Mouse (Mus musculus) midbrain, embryonic 13.5 days (tissue): Measurements from ENCODE around the gene Asf1b. TPM values are rescaled to one million over a fixed set of nuclear protein-coding genes. Genes with fewer than 3 reads are reported as not detected.
A peak's percentile ranks its signal among the peaks of the same experiment; 100 is the strongest.
"Not testable (repeated sequence)": the region's sequence is repeated elsewhere in the genome, so short reads cannot be mapped to it uniquely, and the experiment has no call there.

Source experiments
- ATAC-seq: fragments of 200-750 bp; cut with Nextera tagmentation; 2 replicates; pipeline ENCODE4 v1.8.0; 2017; ENCODE audit warnings: mild to moderate bottlenecking, moderate TSS enrichment, moderate library complexity
- H3K27ac ChIP-seq: fragments of 300-500 bp; sonication (generic); 2 replicates; pipeline ENCODE4 v1.5.1; 2015; ENCODE audit warnings: inconsistent platforms, mild to moderate bottlenecking, moderate library complexity
- H3K27me3 ChIP-seq: fragments of 300-500 bp; sonication (generic); 2 replicates; pipeline ENCODE4 v1.6.1; 2015; ENCODE audit warnings: mild to moderate bottlenecking, inconsistent platforms
- H3K36me3 ChIP-seq: fragments of 300-500 bp; sonication (generic); 2 replicates; pipeline ENCODE4 v1.6.1; 2015; ENCODE audit warnings: mild to moderate bottlenecking, inconsistent platforms
- H3K4me1 ChIP-seq: fragments of 300-500 bp; sonication (generic); replicated peaks from 2 replicates; pipeline ENCODE4 v1.6.1; 2015; ENCODE audit warnings: inconsistent platforms
- H3K4me2 ChIP-seq: fragments of 300-500 bp; sonication (generic); replicated peaks from 2 replicates; pipeline ENCODE4 v1.6.1; 2015; ENCODE audit warnings: moderate library complexity, mild to moderate bottlenecking, inconsistent platforms
- H3K4me3 ChIP-seq: fragments of 300-500 bp; sonication (generic); replicated peaks from 2 replicates; pipeline ENCODE4 v1.5.1; 2015; ENCODE audit warnings: mild to moderate bottlenecking, inconsistent platforms
- H3K9ac ChIP-seq: fragments of 300-500 bp; sonication (generic); replicated peaks from 2 replicates; pipeline ENCODE4 v1.6.1; 2015; ENCODE audit warnings: mild to moderate bottlenecking, inconsistent platforms
- H3K9me3 ChIP-seq: fragments of 300-500 bp; sonication (generic); 2 replicates; pipeline ENCODE4 v1.6.1; 2016; ENCODE audit warnings: mild to moderate bottlenecking, inconsistent platforms
- WGBS: fragments of 180-500 bp; shearing (Covaris S2); methylation state at CpG from one replicate; pipeline ENCODE4 v1.1.7; 2015; 5-methylcytosine and 5-hydroxymethylcytosine counted together
- polyA plus RNA-seq: library from polyadenylated mRNA; unstranded; fragments of >200 nt; fragmentation: Nextera tagmentation; extraction: Ambion mirVana; gene quantifications from 2 replicates; pipeline ENCODE4 v1.2.1, GENCODE M21; 2015

Asf1b gene
- polyA plus RNA-seq, 1 experiment from 2014 or later, result 25.0 TPM

- WGBS, result 84% methylated on average over 8 of the region's 8 CpGs
- H3K9me3 ChIP-seq, result no peaks in the 10 kb centered on the region
- ATAC-seq, result no peak
- no peak overlapping the region for H3K27ac ChIP-seq
- no peak overlapping the region for H3K4me2 ChIP-seq
- H3K27me3 ChIP-seq, result no peaks in the 10 kb centered on the region
- peaks cover 27% of the 10 kb centered on the region for H3K4me1 ChIP-seq
- no peak overlapping the region for H3K9ac ChIP-seq
- H3K4me3 ChIP-seq, result no peak overlapping the region
- H3K36me3 ChIP-seq, result peaks cover 60% of the 10 kb centered on the region
Measured at GRCm38 (mm10) chr8:83980845-83981244, 25.5 kb downstream of the Asf1b start.

GRCm38 (mm10) chr8:83981533-83981932 is 26.2 kb downstream of the Asf1b start:
- Histone ChIP-seq H3K9me3 (no peaks in the 10 kb centered on the region), H3K4me2 (no peak overlapping the region), H3K4me3 (no peak overlapping the region), H3K9ac (no peak overlapping the region; the same call in 1 of the 2 replicates), H3K27ac (no peak overlapping the region), H3K4me1 (peaks cover 23% of the 10 kb centered on the region), H3K36me3 (peaks cover 67% of the 10 kb centered on the region), H3K27me3 (no peaks in the 10 kb centered on the region)
- no peak for ATAC-seq
- WGBS, result 98% methylated on average over 7 of the region's 7 CpGs

GRCm38 (mm10) chr8:83982449-83982848 is 27.1 kb downstream of the Asf1b start:
- Histone ChIP-seq H3K9ac (no peak overlapping the region), H3K4me2 (no peak overlapping the region), H3K36me3 (peaks cover 76% of the 10 kb centered on the region), H3K9me3 (no peaks in the 10 kb centered on the region), H3K27me3 (no peaks in the 10 kb centered on the region), H3K4me3 (no peak overlapping the region), H3K27ac (no peak overlapping the region), H3K4me1 (peaks cover 15% of the 10 kb centered on the region)
- no peak for ATAC-seq
- whole genome bisulfite sequencing, result 91% methylated on average over 4 of the region's 4 CpGs

- H3K36me3 ChIP-seq, result peaks cover 84% of the 10 kb centered on the region
- not testable (repeated sequence) for H3K4me3 ChIP-seq, H3K27ac ChIP-seq, H3K4me1 ChIP-seq, ATAC-seq, H3K9me3 ChIP-seq, H3K27me3 ChIP-seq, H3K4me2 ChIP-seq, H3K9ac ChIP-seq
- 97% methylated on average over 2 of the region's 2 CpGs for WGBS
Measured at GRCm38 (mm10) chr8:83983222-83983621, 27.9 kb downstream of the Asf1b start.

- H3K36me3 ChIP-seq, result peaks cover 91% of the 10 kb centered on the region
- no peaks in the 10 kb centered on the region for H3K9me3 ChIP-seq
- H3K9ac ChIP-seq, result no peak overlapping the region
- 93% methylated on average over 7 of the region's 7 CpGs for WGBS
- H3K27ac ChIP-seq, result no peak overlapping the region
- no peak overlapping the region for H3K4me2 ChIP-seq
- H3K4me1 ChIP-seq, result no peaks in the 10 kb centered on the region
- ATAC-seq, result no peak
- no peaks in the 10 kb centered on the region for H3K27me3 ChIP-seq
- H3K4me3 ChIP-seq, result no peak overlapping the region
Measured at GRCm38 (mm10) chr8:83989243-83989642, 33.9 kb downstream of the Asf1b start.

GRCm38 (mm10) chr8:83990170-83990569 is 34.9 kb downstream of the Asf1b start:
- H3K4me1 ChIP-seq, result no peaks in the 10 kb centered on the region
- whole genome bisulfite sequencing, result 97% methylated on average over 14 of the region's 14 CpGs
- no peak overlapping the region for H3K9ac ChIP-seq
- no peak overlapping the region for H3K4me2 ChIP-seq
- H3K9me3 ChIP-seq, result no peaks in the 10 kb centered on the region
- no peak overlapping the region for H3K27ac ChIP-seq
- no peaks in the 10 kb centered on the region for H3K27me3 ChIP-seq
- H3K36me3 ChIP-seq, result peaks cover 89% of the 10 kb centered on the region
- H3K4me3 ChIP-seq, result no peak overlapping the region
- ATAC-seq, result no peak

- H3K9ac ChIP-seq, result no peak overlapping the region
- no peaks in the 10 kb centered on the region for H3K27me3 ChIP-seq
- no peak overlapping the region for H3K4me2 ChIP-seq
- 88% methylated on average over 2 of the region's 2 CpGs for WGBS
- peaks cover 67% of the 10 kb centered on the region for H3K36me3 ChIP-seq
- no peak overlapping the region for H3K27ac ChIP-seq
- no peaks in the 10 kb centered on the region for H3K9me3 ChIP-seq
- peaks cover 9% of the 10 kb centered on the region for H3K4me1 ChIP-seq
- ATAC-seq, result no peak
- no peak overlapping the region for H3K4me3 ChIP-seq
Measured at GRCm38 (mm10) chr8:83992488-83992887, 37.2 kb downstream of the Asf1b start.

- ATAC-seq, result no peak
- Histone ChIP-seq H3K27ac (no peak overlapping the region), H3K4me1 (peaks cover 14% of the 10 kb centered on the region), H3K9ac (no peak overlapping the region), H3K27me3 (0 out of 2 replicates have a peak, but pooled peaks cover under 1% of the 10 kb centered on the region), H3K36me3 (peaks cover 52% of the 10 kb centered on the region), H3K4me2 (no peak overlapping the region), H3K9me3 (no peaks in the 10 kb centered on the region), H3K4me3 (no peak overlapping the region)
- 88% methylated on average over 3 of the region's 3 CpGs for WGBS
Measured at GRCm38 (mm10) chr8:83994030-83994429, 38.7 kb downstream of the Asf1b start.

GRCm38 (mm10) chr8:83995973-83996372 is 40.7 kb downstream of the Asf1b start:
- peak; percentile 34; the same call in 1 of the 2 replicates for ATAC-seq
- Histone ChIP-seq H3K4me3 (peak overlapping the region; percentile 76), H3K27me3 (peaks cover 20% of the 10 kb centered on the region), H3K27ac (peak overlapping the region; percentile 98; the same call in 1 of the 2 replicates), H3K4me2 (peak overlapping the region; percentile 78), H3K9ac (no peak overlapping the region), H3K4me1 (peaks cover 27% of the 10 kb centered on the region), H3K36me3 (peaks cover 46% of the 10 kb centered on the region), H3K9me3 (no peaks in the 10 kb centered on the region)
- 9% methylated on average over 12 of the region's 12 CpGs for WGBS

- peak overlapping the region; percentile 98 for H3K27ac ChIP-seq
- ATAC-seq, result peak; percentile 77
- H3K4me1 ChIP-seq, result peaks cover 35% of the 10 kb centered on the region
- peak overlapping the region; percentile 88 for H3K9ac ChIP-seq
- H3K9me3 ChIP-seq, result no peaks in the 10 kb centered on the region
- peak overlapping the region; percentile 78 for H3K4me2 ChIP-seq
- WGBS, result under 1% methylated on average over 69 of the region's 103 CpGs
- H3K27me3 ChIP-seq, result peaks cover 29% of the 10 kb centered on the region
- H3K36me3 ChIP-seq, result peaks cover 42% of the 10 kb centered on the region
- peak overlapping the region; percentile 76 for H3K4me3 ChIP-seq
Measured at GRCm38 (mm10) chr8:83996567-83997505, 41.5 kb downstream of the Asf1b start.

- Histone ChIP-seq H3K9ac (peak within 1 kb of the TSS; percentile 88), H3K27me3 (peaks cover 37% of the 10 kb centered on the region), H3K27ac (peak within 1 kb of the TSS; percentile 98), H3K4me2 (peak within 1 kb of the TSS; percentile 84), H3K9me3 (no peaks in the 10 kb centered on the region), H3K4me1 (peaks cover 35% of the 10 kb centered on the region), H3K36me3 (peaks cover 34% of the 10 kb centered on the region), H3K4me3 (peak within 1 kb of the TSS; percentile 79)
- WGBS, result under 1% methylated on average over 45 of the region's 112 CpGs
- peak; percentile 13; the same call in 1 of the 2 replicates for ATAC-seq
Measured at GRCm38 (mm10) chr8:83997511-83998141, 42.3 kb downstream of the Asf1b start, which contains the start of gene Samd1. Gene Samd1, plus strand, starts transcription at chr8:83997672.
